Mouse (Mus musculus) CH12.LX (cell line): ENCODE measurements around the gene Ddx51. TPM values are rescaled to one million over a fixed set of nuclear protein-coding genes. Genes with fewer than 3 reads are reported as not detected.

Source experiments
- DNase-seq: peaks from one replicate; pipeline ENCODE4 v3.0.0-alpha.2; 2013; ENCODE audit errors: extremely low read depth
- H3K27ac ChIP-seq: 2 replicates; pipeline ENCODE4 v1.5.1; 2012; ENCODE audit warnings: low read depth, mild to moderate bottlenecking, control low read depth, moderate library complexity; ENCODE audit not compliant: insufficient read depth
- H3K27me3 ChIP-seq: replicated peaks from 2 replicates; pipeline ENCODE3; 2012; ENCODE audit warnings: inconsistent platforms
- H3K36me3 ChIP-seq, 2 experiments: replicated peaks in 1 of 2; 2 replicates each; pipeline versions ENCODE3 to v1.6.1; 2012; ENCODE audit warnings: inconsistent platforms in 1 of 2, low read length in 1 of 2, mild to moderate bottlenecking in 1 of 2, mixed read lengths in 1 of 2, moderate library complexity in 1 of 2; ENCODE audit not compliant: control insufficient read depth in 1 of 2, insufficient read depth in 1 of 2
- H3K4me1 ChIP-seq, 2 experiments: 2 replicates each; pipeline ENCODE4 v1.6.1; 2012; ENCODE audit warnings: inconsistent platforms in 1 of 2, moderate library complexity in 1 of 2; ENCODE audit not compliant: insufficient read depth in 2 of 2, control insufficient read depth in 1 of 2
- H3K4me2 ChIP-seq: 2 replicates; pipeline ENCODE4 v1.6.1; 2012; ENCODE audit warnings: low read depth, mild to moderate bottlenecking, control low read depth; ENCODE audit not compliant: poor library complexity, insufficient read depth, severe bottlenecking
- H3K4me3 ChIP-seq, 3 experiments: fragments of 150-350 bp in 1 of 3; sonication (generic) in 1 of 3; replicated peaks in 1 of 3; 2 replicates each; pipeline versions ENCODE3 to v1.5.1; 2011 to 2012; ENCODE audit warnings: low read depth in 2 of 3, low read length in 2 of 3, mild to moderate bottlenecking in 2 of 3, moderate library complexity in 2 of 3, control low read depth in 1 of 3, improper control_type of control experiment in 1 of 3, inconsistent platforms in 1 of 3, mixed read lengths in 1 of 3; ENCODE audit not compliant: poor library complexity in 1 of 3
- H3K79me2 ChIP-seq: replicated peaks from 2 replicates; pipeline ENCODE4 v1.6.1; 2012; ENCODE audit warnings: mild to moderate bottlenecking, moderate library complexity; ENCODE audit not compliant: control insufficient read depth, poor library complexity, insufficient read depth, severe bottlenecking; ENCODE audit errors: extremely low read depth
- H3K9ac ChIP-seq: 2 replicates; pipeline ENCODE4 v1.6.1; 2012; ENCODE audit warnings: low read depth, mild to moderate bottlenecking, control low read depth, moderate library complexity; ENCODE audit not compliant: insufficient read depth
- H3K9me3 ChIP-seq: replicated peaks from 2 replicates; pipeline ENCODE3; 2012; ENCODE audit warnings: low read length, inconsistent platforms, mixed read lengths
- BHLHE40 ChIP-seq: IDR thresholded peaks from 2 replicates; pipeline ENCODE4 v1.6.1; 2011; ENCODE audit warnings: mild to moderate bottlenecking, low read depth, low read length, improper control_type of control experiment
- CHD1 ChIP-seq: IDR thresholded peaks from 2 replicates; pipeline ENCODE4 v1.6.1; 2012; ENCODE audit warnings: low read depth, low read length, improper control_type of control experiment, inconsistent platforms
- CTCF ChIP-seq, 2 experiments: IDR thresholded peaks in 1 of 2; conservative IDR thresholded peaks in 1 of 2; 2 replicates each; pipeline ENCODE4 v1.5.1; 2011 to 2012; ENCODE audit warnings: low read depth in 2 of 2, low read length in 2 of 2, improper control_type of control experiment in 1 of 2, inconsistent platforms in 1 of 2, mild to moderate bottlenecking in 1 of 2, moderate library complexity in 1 of 2
- E2F4 ChIP-seq: IDR thresholded peaks from 2 replicates; pipeline ENCODE4 v1.6.1; 2011; ENCODE audit warnings: low read depth, low read length, improper control_type of control experiment; ENCODE audit not compliant: insufficient replicate concordance
- ELF1 ChIP-seq: IDR thresholded peaks from 2 replicates; pipeline ENCODE4 v1.6.1; 2014; ENCODE audit warnings: low read depth, mild to moderate bottlenecking, inconsistent platforms, low read length, improper control_type of control experiment
- EP300 ChIP-seq: IDR thresholded peaks from 2 replicates; pipeline ENCODE4 v1.6.1; 2011; ENCODE audit warnings: low read length, improper control_type of control experiment
- GABPA ChIP-seq: IDR thresholded peaks from 2 replicates; pipeline ENCODE4 v1.6.1; 2012; ENCODE audit warnings: low read depth, low read length, improper control_type of control experiment, inconsistent platforms; ENCODE audit not compliant: insufficient replicate concordance
- HCFC1 ChIP-seq: IDR thresholded peaks from 2 replicates; pipeline ENCODE4 v1.6.1; 2012; ENCODE audit warnings: low read depth, mild to moderate bottlenecking, inconsistent platforms, low read length, improper control_type of control experiment
- IRF4 ChIP-seq: IDR thresholded peaks from 2 replicates; pipeline ENCODE4 v1.6.1; 2014; ENCODE audit warnings: low read depth, mild to moderate bottlenecking, inconsistent platforms, low read length, improper control_type of control experiment
- JUN ChIP-seq: IDR thresholded peaks from 2 replicates; pipeline ENCODE4 v1.6.1; 2011; ENCODE audit warnings: low read depth, mild to moderate bottlenecking, low read length, improper control_type of control experiment, moderate library complexity; ENCODE audit not compliant: insufficient read depth
- JUND ChIP-seq: conservative IDR thresholded peaks from 2 replicates; pipeline ENCODE4 v1.6.1; 2011; ENCODE audit warnings: low read depth, low read length, improper control_type of control experiment
- KAT2A ChIP-seq: IDR thresholded peaks from 2 replicates; pipeline ENCODE4 v1.6.1; 2012; ENCODE audit warnings: low read length, improper control_type of control experiment, inconsistent platforms; ENCODE audit not compliant: insufficient replicate concordance
- MAZ ChIP-seq: IDR thresholded peaks from 2 replicates; pipeline ENCODE4 v1.6.1; 2012; ENCODE audit warnings: low read depth, mild to moderate bottlenecking, inconsistent platforms, low read length, improper control_type of control experiment, moderate library complexity
- MEF2A ChIP-seq: IDR thresholded peaks from 2 replicates; pipeline ENCODE4 v1.6.1; 2014; ENCODE audit warnings: low read depth, mild to moderate bottlenecking, inconsistent platforms, low read length, improper control_type of control experiment, borderline replicate concordance
- MXI1 ChIP-seq: IDR thresholded peaks from 2 replicates; pipeline ENCODE4 v1.6.1; 2011; ENCODE audit warnings: mild to moderate bottlenecking, low read depth, low read length, improper control_type of control experiment
- MYC ChIP-seq: IDR thresholded peaks from 2 replicates; pipeline ENCODE4 v1.6.1; 2011; ENCODE audit warnings: low read depth, mild to moderate bottlenecking, improper control_type of control experiment, low read length
- NELFE ChIP-seq: IDR thresholded peaks from 2 replicates; pipeline ENCODE4 v1.6.1; 2011; ENCODE audit warnings: low read depth, low read length, improper control_type of control experiment
- NRF1 ChIP-seq: IDR thresholded peaks from 2 replicates; pipeline ENCODE4 v1.6.1; 2014; ENCODE audit warnings: low read depth, mild to moderate bottlenecking, inconsistent platforms, low read length, improper control_type of control experiment, moderate library complexity
- PAX5 ChIP-seq: IDR thresholded peaks from 2 replicates; pipeline ENCODE4 v1.6.1; 2012; ENCODE audit warnings: low read length, inconsistent platforms, mixed read lengths
- POLR2AphosphoS2 ChIP-seq: IDR thresholded peaks from 2 replicates; pipeline ENCODE4 v1.6.1; 2011; ENCODE audit warnings: low read depth, low read length, improper control_type of control experiment
- RAD21 ChIP-seq: IDR thresholded peaks from 2 replicates; pipeline ENCODE4 v1.6.1; 2011; ENCODE audit warnings: low read depth, mild to moderate bottlenecking, low read length, improper control_type of control experiment, moderate library complexity
- RCOR1 ChIP-seq: conservative IDR thresholded peaks from 2 replicates; pipeline ENCODE4 v1.6.1; 2012; ENCODE audit warnings: low read depth, mild to moderate bottlenecking, inconsistent platforms, low read length, improper control_type of control experiment
- SIN3A ChIP-seq: IDR thresholded peaks from 2 replicates; pipeline ENCODE4 v1.6.1; 2012; ENCODE audit warnings: low read length, improper control_type of control experiment, inconsistent platforms
- SMC3 ChIP-seq: IDR thresholded peaks from 2 replicates; pipeline ENCODE4 v1.6.1; 2011; ENCODE audit warnings: low read depth, low read length, improper control_type of control experiment
- TBP ChIP-seq: conservative IDR thresholded peaks from 2 replicates; pipeline ENCODE4 v1.6.1; 2011; ENCODE audit warnings: low read depth, low read length, improper control_type of control experiment
- UBTF ChIP-seq: IDR thresholded peaks from 2 replicates; pipeline ENCODE4 v1.6.1; 2012; ENCODE audit warnings: low read depth, mild to moderate bottlenecking, inconsistent platforms, low read length, improper control_type of control experiment, moderate library complexity
- USF1 ChIP-seq: IDR thresholded peaks from 2 replicates; pipeline ENCODE4 v1.6.1; 2014; ENCODE audit warnings: low read depth, mild to moderate bottlenecking, inconsistent platforms, low read length, improper control_type of control experiment
- ZKSCAN1 ChIP-seq: IDR thresholded peaks from 2 replicates; pipeline ENCODE4 v1.6.1; 2012; ENCODE audit warnings: low read depth, inconsistent platforms, low read length, improper control_type of control experiment, borderline replicate concordance
- ZMIZ1 ChIP-seq: IDR thresholded peaks from 2 replicates; pipeline ENCODE4 v1.6.1; 2012; ENCODE audit warnings: low read depth, mild to moderate bottlenecking, inconsistent platforms, low read length, improper control_type of control experiment
- ZNF384 ChIP-seq: IDR thresholded peaks from 2 replicates; pipeline ENCODE4 v1.6.1; 2012; ENCODE audit warnings: low read depth, low read length, improper control_type of control experiment, inconsistent platforms
- dilution Hi-C: fragments of 300-500 bp; cut with MboI; formaldehyde crosslinking; loops from 2 replicates; pipeline ENCODE4 v1.14.3; 2020; ENCODE audit warnings: low sequenced_read_pairs; ENCODE audit not compliant: extremely low pct_unique_long_range_greater_than_20kb, extremely low pct_ligation_motif_present
- in situ Hi-C: fragments of 300-500 bp; cut with MboI; formaldehyde crosslinking; loops from 3 replicates; pipeline ENCODE4 v1.14.3; 2019; ENCODE audit warnings: low sequenced_read_pairs, low pct_ligation_motif_present, low pct_unique_long_range_greater_than_20kb, mixed read lengths
- polyA plus RNA-seq: library from polyadenylated mRNA; unstranded; fragments of >175 nt; gene quantifications from 2 replicates; pipeline ENCODE4 v1.2.1, GENCODE M21; 2012; ENCODE audit warnings: low read depth; ENCODE audit not compliant: insufficient read length
- total RNA-seq, 2 experiments: library from RNA; depleted of rRNA; stranded (reverse); fragments of 300-350 nt in 1 of 2; fragments of >200 nt in 1 of 2; gene quantifications; 2 replicates each; pipeline ENCODE4 v1.2.3; 2012 to 2014

Ddx51 gene
- total and polyA plus RNA-seq, 3 experiments = 11.8 to 38.6 (median 12.3) TPM

GRCm38 (mm10) chr5:110629525-110630120, 23.6 kb upstream of the Ddx51 start:
- in situ Hi-C loops (loop anchor here (10.0 kb wide), 1 partner anchor 265 kb away; no protein-coding TSS in a partner anchor), dilution Hi-C loops (no loop called here)
- H3K9ac ChIP-seq = no peak overlapping the region
- H3K4me3 ChIP-seq = no peak overlapping the region
- H3K79me2 ChIP-seq = no peaks in the 10 kb centered on the region
- H3K9me3 ChIP-seq = no peaks in the 10 kb centered on the region
- H3K27me3 ChIP-seq = peaks cover 15% of the 10 kb centered on the region
- H3K4me2 ChIP-seq = no peak overlapping the region
- TF ChIP-seq RCOR1 = no peak
- no peak for TF ChIP-seq MEF2A
- no peak for TF ChIP-seq IRF4
- TF ChIP-seq MYC = no peak
- no peak for TF ChIP-seq GABPA
- TF ChIP-seq UBTF = no peak
- no peak for TF ChIP-seq HCFC1
- no peak for TF ChIP-seq MXI1
- no peak for TF ChIP-seq SIN3A
- no peak for TF ChIP-seq ZKSCAN1
- no peak for TF ChIP-seq MAZ
- no peak for TF ChIP-seq TBP
- no peak for TF ChIP-seq RAD21
- no peak for TF ChIP-seq ZMIZ1
- no peak for TF ChIP-seq PAX5
- TF ChIP-seq SMC3 = no peak
- TF ChIP-seq NELFE = no peak
- no peak for TF ChIP-seq E2F4
- no peak for TF ChIP-seq JUND
- H3K4me1 ChIP-seq = no peaks in the 10 kb centered on the region
- DNase-seq = no peak
- no peak overlapping the region for H3K27ac ChIP-seq
- no peaks in the 10 kb centered on the region for H3K36me3 ChIP-seq

- H3K4me3 ChIP-seq = no peak overlapping the region
- in situ Hi-C loops = loop anchor here (5.0 to 10.0 kb wide), 2 partner anchors 144 to 271 kb away; no protein-coding TSS in a partner anchor
- DNase-seq = peak; percentile 33
Observed at GRCm38 (mm10) chr5:110635951-110636707, 17.1 kb upstream of the Ddx51 start.

More at GRCm38 (mm10) chr5:110635951-110636707, 17.1 kb upstream of the Ddx51 start:
- Histone ChIP-seq H3K9ac (no peak overlapping the region), H3K27ac (no peak overlapping the region), H3K79me2 (no peaks in the 10 kb centered on the region), H3K27me3 (peaks cover 2% of the 10 kb centered on the region), H3K4me1 (peaks cover 2 to 9% of the 10 kb centered on the region in 2 experiments; a peak in 2 of 4 replicates), H3K4me2 (no peak overlapping the region), H3K9me3 (no peaks in the 10 kb centered on the region), H3K36me3 (no peaks in the 10 kb centered on the region)
- dilution Hi-C loops = no loop called here
- peak; percentile 39 to 83; a peak in 3 of 4 replicates for TF ChIP-seq CTCF (conservative IDR thresholded peaks at IDR 0.05 in 1 of 2, IDR thresholded peaks at IDR 0.05 in 1 of 2; ENCODE audit: low read depth in 2 of 2, low read length in 2 of 2)
- TF ChIP-seq POLR2AphosphoS2 = no peak
- no peak for TF ChIP-seq MXI1
- TF ChIP-seq NRF1 = no peak
- no peak for TF ChIP-seq CHD1
- TF ChIP-seq KAT2A = no peak
- peak; percentile 68 for TF ChIP-seq SMC3
- TF ChIP-seq UBTF = no peak
- TF ChIP-seq EP300 = no peak
- peak; percentile 82 for TF ChIP-seq ZNF384
- no peak for TF ChIP-seq USF1
- no peak for TF ChIP-seq JUN
- TF ChIP-seq JUND = no peak
- no peak for TF ChIP-seq ELF1
- TF ChIP-seq TBP = no peak
- no peak for TF ChIP-seq BHLHE40
- no peak for TF ChIP-seq E2F4
- TF ChIP-seq RAD21 = peak; percentile 83
- no peak for TF ChIP-seq GABPA
- TF ChIP-seq SIN3A = no peak
